ENCODE assay signal across 12 mouse cellular contexts in genomic region chr10:79877757-79878156, GRCm38 (mm10). TPM values are rescaled to one million over a fixed set of nuclear protein-coding genes. Genes with fewer than 3 reads are reported as not detected.
DNase-seq lines count a peak whose midpoint lies in the region; ATAC-seq lines count a peak whose summit lies in the region.
"Had no signal": no experiment of that assay in that cellular context is flagged by ENCODE, and none has a peak within 500 bp of the region (broad histone marks: within the 10 kb centered on the region; RNA-seq: fewer than 3 reads in every experiment).

No protein-coding gene starts in this region.

- 48% methylated on average over 12 of the region's 12 CpGs for WGBS in forebrain, embryonic 12.5 days
- WGBS in hindbrain, embryonic 16.5 days, result 41% methylated on average over 12 of the region's 12 CpGs

- ATAC-seq in forebrain, embryonic 12.5 days (ENCODE audit: low FRiP score), result no peak
- ATAC-seq in hindbrain, embryonic 16.5 days, result no peak
- ATAC-seq: forebrain, embryonic 15.5 days had no signal

- H3K4me3 ChIP-seq in forebrain, embryonic 12.5 days (replicated peaks), result no peak overlapping the region
- no peak overlapping the region for H3K4me3 ChIP-seq in hindbrain, embryonic 16.5 days (ENCODE audit: low read length)
- H3K4me3 ChIP-seq: forebrain, embryonic 15.5 days; neural tube, embryonic 12.5 days had no signal

- no peak overlapping the region for H3K9ac ChIP-seq in forebrain, embryonic 12.5 days
- H3K9ac ChIP-seq in hindbrain, embryonic 16.5 days (ENCODE audit: low read depth, low read length), result no peak overlapping the region
- H3K9ac ChIP-seq: forebrain, embryonic 15.5 days; lung, embryonic 14.5 days; neural tube, embryonic 12.5 days had no signal

- peaks cover 41% of the 10 kb centered on the region for H3K27me3 ChIP-seq in forebrain, embryonic 12.5 days
- peaks cover 4% of the 10 kb centered on the region; the same call in 1 of the 2 replicates for H3K27me3 ChIP-seq in hindbrain, embryonic 16.5 days (replicated peaks; ENCODE audit: control insufficient read depth, insufficient read depth, low read length)

- no peaks in the 10 kb centered on the region for H3K9me3 ChIP-seq in forebrain, embryonic 12.5 days
- no peaks in the 10 kb centered on the region for H3K9me3 ChIP-seq in hindbrain, embryonic 16.5 days (ENCODE audit: control insufficient read depth, low read length)
- H3K9me3 ChIP-seq: forebrain, embryonic 15.5 days; neural tube, embryonic 12.5 days had no signal

- H3K36me3 ChIP-seq in forebrain, embryonic 12.5 days (replicated peaks), result no peaks in the 10 kb centered on the region
- H3K36me3 ChIP-seq in hindbrain, embryonic 16.5 days (ENCODE audit: control insufficient read depth, insufficient read depth, low read length), result no peaks in the 10 kb centered on the region
- H3K36me3 ChIP-seq: forebrain, embryonic 15.5 days; neural tube, embryonic 12.5 days had no signal

- no peak overlapping the region for H3K27ac ChIP-seq in forebrain, embryonic 12.5 days
- no peak overlapping the region for H3K27ac ChIP-seq in hindbrain, embryonic 16.5 days (ENCODE audit: low read depth, low read length)
- H3K27ac ChIP-seq: forebrain, embryonic 15.5 days; neural tube, embryonic 12.5 days had no signal

- H3K4me1 ChIP-seq in forebrain, embryonic 12.5 days, result peaks cover 30% of the 10 kb centered on the region
- H3K4me1 ChIP-seq in hindbrain, embryonic 16.5 days (ENCODE audit: control insufficient read depth, insufficient read depth, low read depth, low read length), result peaks cover 14% of the 10 kb centered on the region

- no peak overlapping the region for H3K4me2 ChIP-seq in forebrain, embryonic 12.5 days
- H3K4me2 ChIP-seq in hindbrain, embryonic 16.5 days (ENCODE audit: low read length), result no peak overlapping the region
- H3K4me2 ChIP-seq: forebrain, embryonic 15.5 days; lung, embryonic 14.5 days; neural tube, embryonic 12.5 days had no signal

- DNase-seq in adrenal gland, adult 2 months, result peak; percentile 59
- no peak for DNase-seq in adrenal gland, postnatal 4 days (ENCODE audit: low spot score in 2 of 2)
- peak; percentile 67 for DNase-seq in adipocyte (ENCODE audit: low spot score)
- peak; percentile 74 for DNase-seq in kidney, adult 9 months
- peak; percentile 54 for DNase-seq in lung, postnatal 14 days
- DNase-seq in cerebellum, postnatal 36 days, result no peak
- DNase-seq: cerebellum, postnatal 14 days; lung, embryonic 14.5 days had no signal

RNA-seq across cellular contexts. Expression of gene Plppr3, which starts 3.3 kb away (rescaled TPM):
- total RNA-seq in adrenal gland, adult 2 months (2021), result 1 to 10 TPM; 1.2 to 2.2 TPM
- 4.2 and 4.6 TPM in 2 replicates for polyA plus RNA-seq in adrenal gland, adult 2 months (2012; rRNA removed)
- 10 to 100 TPM in 1 of 2 experiments, 1 to 10 TPM in 1; 8.6 to 14.8 TPM for total RNA-seq in adrenal gland, postnatal 4 days (2021)
- 223 and 250 TPM in 2 replicates for polyA plus RNA-seq in forebrain, embryonic 12.5 days (2016; fragmentation: Nextera tagmentation; extraction: Ambion mirVana)
- 387 and 426 TPM in 2 replicates for polyA plus RNA-seq in hindbrain, embryonic 16.5 days (2015; fragmentation: Nextera tagmentation; extraction: Ambion mirVana)

RNA-seq across cellular contexts. Expression of gene Prtn3, which starts 3.5 kb away (rescaled TPM):
- under 1 TPM; 0.62 to 0.63 TPM for total RNA-seq in adrenal gland, adult 2 months (2021)
- 3.4 and 4.1 TPM in 2 replicates for polyA plus RNA-seq in adrenal gland, adult 2 months (2012; rRNA removed)
- total RNA-seq in adrenal gland, postnatal 4 days (2021), result 1 to 10 TPM; 2.2 to 7.0 TPM
- polyA plus RNA-seq in forebrain, embryonic 12.5 days (2016; fragmentation: Nextera tagmentation; extraction: Ambion mirVana), result 14.8 and 16.2 TPM in 2 replicates
- polyA plus RNA-seq in hindbrain, embryonic 16.5 days (2015; fragmentation: Nextera tagmentation; extraction: Ambion mirVana), result 10.4 and 11.2 TPM in 2 replicates

RNA-seq across cellular contexts. Expression of gene Elane, which starts 8.3 kb away (rescaled TPM):
- total RNA-seq in adrenal gland, adult 2 months (2021), result under 1 TPM; 0.49 to 0.79 TPM
- polyA plus RNA-seq in adrenal gland, adult 2 months (2012; rRNA removed), result 0.34 and 1.1 TPM in 2 replicates
- total RNA-seq in adrenal gland, postnatal 4 days (2021), result 1 to 10 TPM in 1 of 2 experiments, under 1 TPM in 1; 0.92 to 5.7 TPM
- not detected in 2 replicates for polyA plus RNA-seq in forebrain, embryonic 12.5 days (2016; fragmentation: Nextera tagmentation; extraction: Ambion mirVana)
- polyA plus RNA-seq in hindbrain, embryonic 16.5 days (2015; fragmentation: Nextera tagmentation; extraction: Ambion mirVana), result 0.26 and 0.32 TPM in 2 replicates
- polyA plus RNA-seq: forebrain, embryonic 15.5 days had no signal

RNA-seq across cellular contexts. Expression of gene Cfd, which starts 12.9 kb away (rescaled TPM):
- 1,000 to 10,000 TPM; 2,358 to 4,405 TPM for total RNA-seq in adrenal gland, adult 2 months (2021)
- polyA plus RNA-seq in adrenal gland, adult 2 months (2012; rRNA removed), result 4,988 and 13,425 TPM in 2 replicates
- 10 to 100 TPM; 13.7 to 25.6 TPM for total RNA-seq in adrenal gland, postnatal 4 days (2021)
- polyA plus RNA-seq in forebrain, embryonic 12.5 days (2016; fragmentation: Nextera tagmentation; extraction: Ambion mirVana), result not detected in 2 replicates
- polyA plus RNA-seq in hindbrain, embryonic 16.5 days (2015; fragmentation: Nextera tagmentation; extraction: Ambion mirVana), result not detected in 2 replicates
- polyA plus RNA-seq: forebrain, embryonic 15.5 days; lung, embryonic 14.5 days; neural tube, embryonic 12.5 days had no signal

RNA-seq across cellular contexts. Expression of gene Ptbp1, which starts 23.5 kb away (rescaled TPM):
- 100 to 1,000 TPM; 217 to 332 TPM for total RNA-seq in adrenal gland, adult 2 months (2021)
- 175 and 259 TPM in 2 replicates for polyA plus RNA-seq in adrenal gland, adult 2 months (2012; rRNA removed)
- 100 to 1,000 TPM; 344 to 389 TPM for total RNA-seq in adrenal gland, postnatal 4 days (2021)
- 223 TPM in 2 replicates for polyA plus RNA-seq in forebrain, embryonic 12.5 days (2016; fragmentation: Nextera tagmentation; extraction: Ambion mirVana)
- 61.2 and 79.2 TPM in 2 replicates for polyA plus RNA-seq in hindbrain, embryonic 16.5 days (2015; fragmentation: Nextera tagmentation; extraction: Ambion mirVana)

Comparison
In these comparisons a context has a peak if more than half of its experiments do, and no peak if none do; other contexts are left out.
1. DNase-seq: peak in adrenal gland, adult 2 months (single experiment), adipocyte (single experiment), kidney, adult 9 months (single experiment) and lung, postnatal 14 days (single experiment); none in adrenal gland, postnatal 4 days (0 of 2) and cerebellum, postnatal 36 days (0 of 2).
2. RNA of gene Plppr3, which starts 3.3 kb away (polyA plus RNA-seq): 387 to 426 TPM in hindbrain, embryonic 16.5 days and 223 to 250 TPM in forebrain, embryonic 12.5 days; 4.2 to 4.6 TPM in adrenal gland, adult 2 months; every median in the first group is over 10 times any median in the second.